Mouse (Mus musculus) heart, adult 2 months (tissue): Measurements from ENCODE around the gene Lmtk3. TPM values are rescaled to one million over a fixed set of nuclear protein-coding genes. Genes with fewer than 3 reads are reported as not detected.

Source experiments
- DNase-seq, 2 experiments: peaks; one replicate each; pipeline ENCODE4 v3.0.0; 2021
- H3K27ac ChIP-seq: fragments of 200-600 bp; 2 replicates; pipeline ENCODE4 v1.8.1; 2022
- H3K27me3 ChIP-seq: fragments of 200-500 bp; 2 replicates; pipeline ENCODE4 v1.6.1; 2012; ENCODE audit warnings: mild to moderate bottlenecking, low read length, inconsistent platforms, mixed read lengths; ENCODE audit not compliant: control insufficient read depth, insufficient read depth
- H3K36me3 ChIP-seq: fragments of 200-500 bp; 2 replicates; pipeline ENCODE4 v1.6.1; 2012; ENCODE audit warnings: low read length, inconsistent platforms; ENCODE audit not compliant: control insufficient read depth, insufficient read depth
- H3K4me1 ChIP-seq: fragments of 200-500 bp; 2 replicates; pipeline ENCODE4 v1.6.1; 2011; ENCODE audit warnings: low read length; ENCODE audit not compliant: control insufficient read depth, insufficient read depth
- H3K4me3 ChIP-seq: fragments of 200-600 bp; 2 replicates; pipeline ENCODE4 v1.8.1; 2022
- H3K79me2 ChIP-seq: fragments of 200-500 bp; replicated peaks from 2 replicates; pipeline ENCODE4 v1.6.1; 2012; ENCODE audit warnings: mild to moderate bottlenecking, inconsistent platforms, low read length, moderate library complexity, mixed read lengths; ENCODE audit not compliant: control insufficient read depth, insufficient read depth
- H3K9ac ChIP-seq: fragments of 200-500 bp; 2 replicates; pipeline ENCODE4 v1.6.1; 2012; ENCODE audit warnings: low read depth, mild to moderate bottlenecking, control low read depth, inconsistent platforms, low read length, mixed read lengths
- CTCF ChIP-seq: fragments of 200-600 bp; IDR thresholded peaks from 2 replicates; pipeline ENCODE4 v1.8.1; 2022; ENCODE audit warnings: antibody characterized with exemption, mild to moderate bottlenecking, moderate library complexity
- EP300 ChIP-seq: fragments of 200-500 bp; IDR thresholded peaks from 2 replicates; pipeline ENCODE4 v1.6.1; 2011; ENCODE audit warnings: low read depth, low read length, control low read depth; ENCODE audit not compliant: insufficient read depth
- POLR2A ChIP-seq: fragments of 200-500 bp; IDR thresholded peaks from 2 replicates; pipeline ENCODE4 v1.6.1; 2011; ENCODE audit warnings: mild to moderate bottlenecking, low read depth, low read length, control low read depth; ENCODE audit not compliant: insufficient read depth
- WGBS: fragments of 180-500 bp; shearing (Covaris S2); methylation state at CpG from one replicate; pipeline ENCODE4 v1.1.7; 2018; 5-methylcytosine and 5-hydroxymethylcytosine counted together
- intact Hi-C: fragments of 180-260 bp; cut with DNase I; formaldehyde crosslinking; loops from one replicate; pipeline ENCODE4 v1.15.1; 2025
- polyA plus RNA-seq: library from polyadenylated mRNA; depleted of rRNA; stranded (reverse); fragments of >200 nt; gene quantifications from 2 replicates; pipeline ENCODE4 v1.2.3, GENCODE M21; 2012
- total RNA-seq, 2 experiments: library from RNA; stranded (reverse); gene quantifications; 2 replicates each; pipeline ENCODE4 v1.2.3; 2021

The Lmtk3 gene
- total and polyA plus RNA-seq, 3 experiments = 0.14 to 0.18 TPM; not detected in 1

DNA sequence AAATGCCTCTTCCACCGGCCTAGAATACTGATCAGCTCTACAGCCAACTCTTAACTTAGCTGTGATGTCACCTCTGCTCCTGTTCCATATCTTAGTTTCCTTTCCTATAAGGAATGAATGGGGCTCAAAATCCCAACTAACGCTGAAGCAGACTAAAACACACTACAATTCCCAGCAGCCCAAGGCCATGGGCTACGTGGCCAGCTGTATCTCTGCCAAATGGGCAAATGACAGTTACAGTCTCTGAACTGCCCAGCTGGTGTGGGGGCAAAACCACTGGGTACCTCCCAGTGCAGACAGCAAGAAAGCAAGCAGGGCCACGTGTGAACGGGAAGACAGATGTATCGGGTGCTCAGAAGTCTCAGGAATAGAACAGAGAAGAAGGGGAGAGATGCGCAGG, 43.1 kb downstream of the Lmtk3 start:
- Histone ChIP-seq H3K79me2 (no peaks in the 10 kb centered on the region; the same call in 1 of the 2 replicates), H3K4me3 (no peak overlapping the region), H3K36me3 (no peaks in the 10 kb centered on the region), H3K27ac (no peak overlapping the region), H3K4me1 (peaks cover 4% of the 10 kb centered on the region; the same call in 1 of the 2 replicates), H3K27me3 (no peaks in the 10 kb centered on the region), H3K9ac (no peak overlapping the region)
- TF ChIP-seq POLR2A = no peak
- TF ChIP-seq EP300 = no peak
- TF ChIP-seq CTCF = no peak
- intact Hi-C loops = no loop called here
- DNase-seq = no peak
- 76% methylated on average over 7 of the region's 7 CpGs for WGBS

DNA sequence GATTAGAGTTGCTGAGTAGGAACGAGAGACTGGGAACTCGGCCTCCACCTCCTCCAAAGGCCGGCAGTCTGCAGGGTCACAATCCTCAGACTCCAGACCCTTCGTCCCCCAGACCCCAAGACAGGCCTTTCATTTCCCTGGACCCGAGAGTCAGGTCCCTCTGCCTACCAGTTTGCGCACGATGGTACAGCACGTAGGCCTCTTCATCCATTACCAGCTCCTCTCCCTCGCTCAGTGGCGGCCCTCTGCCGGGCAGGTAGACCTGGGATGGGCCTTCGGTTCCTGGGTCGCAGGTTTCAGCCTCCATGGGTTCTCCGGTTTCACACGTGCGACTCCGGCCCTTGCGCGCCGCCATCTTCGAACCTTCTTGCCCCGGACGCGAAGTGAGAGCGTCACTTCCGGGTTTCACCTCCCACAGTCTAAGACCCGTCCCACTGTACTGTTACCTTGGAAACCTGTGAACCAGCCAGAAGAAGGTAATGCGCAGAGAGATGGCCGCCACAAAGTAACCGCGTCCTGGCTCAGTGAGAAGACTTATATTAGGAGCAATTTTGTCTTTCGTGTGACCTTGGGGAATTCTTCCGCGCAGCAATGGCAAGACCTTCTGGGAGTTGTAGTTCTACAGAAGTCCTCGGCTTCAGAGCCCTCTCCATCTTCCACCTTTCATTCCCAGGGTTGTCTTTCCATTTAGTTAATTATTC, 47.0 kb downstream of the Lmtk3 start, which contains the start of gene Grwd1:
Gene Grwd1 (minus strand): TSS at position 518 of the 701 bp plus-strand sequence.
- WGBS = under 1% methylated on average over 35 of the region's 35 CpGs
- Histone ChIP-seq H3K27ac (peak within 1 kb of the TSS; percentile 92), H3K9ac (peak within 1 kb of the TSS; percentile 66), H3K4me1 (peaks cover 4% of the 10 kb centered on the region; the same call in 1 of the 2 replicates), H3K27me3 (peaks cover 23% of the 10 kb centered on the region), H3K4me3 (peak within 1 kb of the TSS; percentile 70), H3K79me2 (no peaks in the 10 kb centered on the region; the same call in 1 of the 2 replicates), H3K36me3 (no peaks in the 10 kb centered on the region)
- peak; percentile 41 for TF ChIP-seq POLR2A
- no peak for TF ChIP-seq EP300
- 0 out of 2 replicates have a peak, but pooled peaks have one; percentile 8 for TF ChIP-seq CTCF
- peak; percentile 88 to 89 for DNase-seq
- intact Hi-C loops = loop anchor here (1.0 to 10.0 kb wide), 3 partner anchors 36 to 204 kb away; partner anchors contain the start of genes Abcc6, Nomo1 and Sphk2

DNA sequence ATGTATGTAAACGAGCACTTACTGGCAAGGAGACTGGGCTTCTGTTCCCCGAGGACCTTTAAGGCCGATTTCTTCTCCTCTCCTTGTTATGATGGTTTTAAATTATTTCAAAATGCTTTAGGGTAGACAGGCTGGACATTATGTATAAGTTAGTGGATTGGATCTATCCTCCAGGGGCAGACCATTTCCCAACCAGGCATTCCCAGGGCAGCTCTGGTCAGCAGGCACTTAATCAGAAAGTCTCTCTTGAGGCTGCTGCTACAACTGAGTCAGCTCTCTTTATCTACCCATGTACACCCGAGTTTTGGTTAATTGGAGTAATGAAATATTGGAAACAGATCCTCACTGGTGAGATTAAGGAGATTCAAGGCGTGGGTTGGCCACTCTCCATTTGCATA, 47.6 kb downstream of the Lmtk3 start:
- H3K27me3 ChIP-seq = peaks cover 23% of the 10 kb centered on the region
- DNase-seq = no peak
- H3K4me3 ChIP-seq = peak overlapping the region; percentile 70
- H3K36me3 ChIP-seq = no peaks in the 10 kb centered on the region
- 21% methylated on average over 5 of the region's 5 CpGs for WGBS
- no peak overlapping the region for H3K9ac ChIP-seq
- H3K4me1 ChIP-seq = peaks cover 4% of the 10 kb centered on the region; the same call in 1 of the 2 replicates
- H3K27ac ChIP-seq = no peak overlapping the region
- no peak for TF ChIP-seq POLR2A
- no peak for TF ChIP-seq CTCF
- TF ChIP-seq EP300 = no peak
- H3K79me2 ChIP-seq = no peaks in the 10 kb centered on the region; the same call in 1 of the 2 replicates
- intact Hi-C loops = loop anchor here (1.0 to 10.0 kb wide), 3 partner anchors 36 to 204 kb away; partner anchors contain the start of genes Abcc6, Nomo1 and Sphk2

DNA sequence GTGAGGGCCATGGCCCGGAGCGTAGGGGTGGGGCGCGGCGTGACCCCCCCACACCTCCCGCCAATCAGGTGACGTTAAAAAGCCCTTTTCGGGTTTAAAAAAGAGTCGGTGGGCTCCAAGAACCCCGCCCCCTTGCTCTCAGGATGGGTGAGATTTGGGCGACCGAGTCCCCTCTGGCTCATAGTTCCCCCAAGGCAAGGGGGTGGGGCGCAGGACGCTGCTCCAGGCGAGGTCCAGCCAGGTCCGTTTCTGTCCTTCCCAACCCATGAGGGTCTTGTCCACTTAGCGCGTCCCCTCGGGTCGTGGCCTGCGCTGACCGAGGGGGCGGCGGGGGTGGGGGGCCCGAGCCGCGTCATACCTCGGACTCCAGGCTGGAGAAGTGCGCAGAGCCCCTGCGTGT, 48.9 kb downstream of the Lmtk3 start:
- H3K9ac ChIP-seq = no peak overlapping the region
- no peak overlapping the region for H3K27ac ChIP-seq
- peaks cover 4% of the 10 kb centered on the region; the same call in 1 of the 2 replicates for H3K4me1 ChIP-seq
- no peak overlapping the region for H3K4me3 ChIP-seq
- TF ChIP-seq CTCF = no peak
- peaks cover 23% of the 10 kb centered on the region for H3K27me3 ChIP-seq
- H3K36me3 ChIP-seq = no peaks in the 10 kb centered on the region
- no peaks in the 10 kb centered on the region; the same call in 1 of the 2 replicates for H3K79me2 ChIP-seq
- 12% methylated on average over 30 of the region's 30 CpGs for WGBS
- intact Hi-C loops = loop anchor here (10.0 kb wide), 1 partner anchor 202 kb away; the partner anchor contains the start of genes Abcc6 and Nomo1
- no peak for DNase-seq

DNA sequence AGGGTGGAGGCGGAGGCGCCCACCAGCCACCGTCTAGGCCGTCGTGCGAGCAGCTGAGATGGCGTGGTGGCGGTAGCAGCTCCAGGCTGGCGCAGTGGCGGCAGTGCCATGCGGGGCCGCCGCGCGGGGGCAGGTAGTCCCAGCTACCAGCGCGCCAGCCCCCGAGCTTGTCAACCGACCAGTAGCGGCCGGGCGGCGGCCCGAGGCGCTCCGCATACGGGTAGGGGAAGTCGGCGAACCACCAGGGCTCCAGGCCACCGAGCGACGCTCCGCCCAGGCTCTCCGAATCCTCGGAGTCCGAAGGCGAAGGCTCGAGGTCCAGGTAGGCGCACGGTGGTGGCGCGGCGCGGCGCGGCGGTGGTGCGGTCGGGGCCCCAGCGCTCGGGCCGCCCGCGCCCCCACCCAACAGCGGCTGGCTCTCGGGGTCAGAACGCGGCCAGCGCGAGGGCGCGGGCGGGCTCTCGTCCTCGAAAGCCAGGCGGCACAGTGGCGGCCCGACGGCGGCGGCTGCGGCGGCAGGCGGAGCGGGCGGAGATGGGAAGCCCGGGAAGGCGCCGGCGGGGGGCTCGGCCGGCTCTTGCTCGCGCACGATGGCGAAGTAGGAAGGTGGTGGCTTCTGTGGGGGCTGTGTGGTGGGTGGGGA, 49.7 kb downstream of the Lmtk3 start:
- H3K9ac ChIP-seq = peak overlapping the region; percentile 37; the same call in 1 of the 2 replicates
- peaks cover 4% of the 10 kb centered on the region; the same call in 1 of the 2 replicates for H3K4me1 ChIP-seq
- no peaks in the 10 kb centered on the region; the same call in 1 of the 2 replicates for H3K79me2 ChIP-seq
- peaks cover 23% of the 10 kb centered on the region for H3K27me3 ChIP-seq
- H3K4me3 ChIP-seq = 0 out of 2 replicates have a peak overlapping the region, but pooled peaks have one; percentile 22
- H3K27ac ChIP-seq = no peak overlapping the region
- TF ChIP-seq POLR2A (no peak), CTCF (no peak), EP300 (no peak)
- WGBS = 3% methylated on average over 83 of the region's 86 CpGs
- no peak for DNase-seq
- intact Hi-C loops = loop anchor here (10.0 kb wide), 1 partner anchor 202 kb away; the partner anchor contains the start of genes Abcc6 and Nomo1
- H3K36me3 ChIP-seq = no peaks in the 10 kb centered on the region
